10 mouse cellular contexts compared by ENCODE assay signal in genomic region chr9:95514361-95514760, GRCm38 (mm10). TPM values are rescaled to one million over a fixed set of nuclear protein-coding genes. Genes with fewer than 3 reads are reported as not detected.
A peak's percentile ranks its signal among the peaks of the same experiment; 100 is the strongest.
DNase-seq lines count a peak whose midpoint lies in the region; ATAC-seq and TF ChIP-seq lines count a peak whose summit lies in the region.
"Not testable (repeated sequence)": the region's sequence is repeated elsewhere in the genome, so short reads cannot be mapped to it uniquely, and the experiment has no call there.
"Had no signal": no experiment of that assay in that cellular context is flagged by ENCODE, and none has a peak within 500 bp of the region (broad histone marks: within the 10 kb centered on the region; RNA-seq: fewer than 3 reads in every experiment).

No protein-coding gene starts in this region.

- CTCF ChIA-PET in Patski (lab: Charles Lee), result interaction anchor here (0.8 kb wide), 1 partner anchor 12 kb away, joined by 3 read pairs; no protein-coding TSS in a partner anchor

- DNase-seq in 3T3-L1 (ENCODE audit: low read depth, low spot score) (peak; percentile 97), Patski (ENCODE audit: low read depth, low spot score) (peak; percentile 58)
- peak; percentile 25 to 48 for DNase-seq in adrenal gland, postnatal 36 days
- DNase-seq in cerebellum, postnatal 14 days, result peak; percentile 48 to 56
- DNase-seq in kidney, adult 9 months, result peak; percentile 38
- peak; percentile 17 to 33 for DNase-seq in lung, adult 18-20 months
- peak; percentile 28 to 60 for DNase-seq in right cerebral cortex, adult 2 months (ENCODE audit: low spot score in 2 of 2)

- POLR2A ChIA-PET in Patski (lab: Charles Lee), result interaction anchor here (0.6 kb wide), 1 partner anchor 9 kb away, joined by 3 read pairs; no protein-coding TSS in a partner anchor

- in situ Hi-C loops in Patski (cut with MboI; ENCODE audit: low pct_unique_long_range_greater_than_20kb), result not testable (repeated sequence)

- not testable (repeated sequence) for TF ChIP-seq CTCF in Patski (IDR thresholded peaks at IDR 0.05)

- not testable (repeated sequence) for H3K27me3 ChIP-seq in Patski

- not testable (repeated sequence) for ATAC-seq in Patski

RNA-seq across cellular contexts. Expression of gene U2surp, which starts 2.6 kb away (rescaled TPM):
- polyA plus RNA-seq in Patski (2021), result 50.6 TPM
- total RNA-seq in adrenal gland, postnatal 36 days (2021), result 10 to 100 TPM; 54.8 to 57.3 TPM

RNA-seq across cellular contexts. Expression of gene Paqr9, which starts 45.1 kb away (rescaled TPM):
- 1.6 TPM for polyA plus RNA-seq in Patski (2021)
- total RNA-seq in adrenal gland, postnatal 36 days (2021), result 1 to 10 TPM; 6.1 to 6.9 TPM
- total RNA-seq: CH12.LX had no signal
- polyA plus RNA-seq: G1E; inflammation-experienced regulatory T-cells, adult 6 months had no signal

Comparison
In these comparisons a context has a peak if more than half of its experiments do, and no peak if none do; other contexts are left out.
1. DNase-seq: peak in every context shown above with its lines; median percentile 97 in 3T3-L1; 58 in Patski; 52 in cerebellum, postnatal 14 days; 44 in right cerebral cortex, adult 2 months; 38 in kidney, adult 9 months; 36 in adrenal gland, postnatal 36 days; 25 in lung, adult 18-20 months.